Mouse (Mus musculus) common myeloid progenitor, adult 5-6 weeks (primary cell): ENCODE measurements at regions not wholly inside any gene's neighbourhood (a gene's known extent, or its start where the extent isn't known, plus 50 kb on each side); places are given as distances from the start of the nearest gene placed in this dataset.
A peak's percentile ranks its signal among the peaks of the same experiment; 100 is the strongest.
"Not testable (repeated sequence)": the region's sequence is repeated elsewhere in the genome, so short reads cannot be mapped to it uniquely, and the experiment has no call there.

Experiments used
- ATAC-seq: replicated peaks from 2 replicates; pipeline ENCODE4 v1.8.0; 2016; ENCODE audit warnings: low read depth, mild to moderate bottlenecking, moderate TSS enrichment, inconsistent platforms; ENCODE audit not compliant: poor library complexity, severe bottlenecking

DNA sequence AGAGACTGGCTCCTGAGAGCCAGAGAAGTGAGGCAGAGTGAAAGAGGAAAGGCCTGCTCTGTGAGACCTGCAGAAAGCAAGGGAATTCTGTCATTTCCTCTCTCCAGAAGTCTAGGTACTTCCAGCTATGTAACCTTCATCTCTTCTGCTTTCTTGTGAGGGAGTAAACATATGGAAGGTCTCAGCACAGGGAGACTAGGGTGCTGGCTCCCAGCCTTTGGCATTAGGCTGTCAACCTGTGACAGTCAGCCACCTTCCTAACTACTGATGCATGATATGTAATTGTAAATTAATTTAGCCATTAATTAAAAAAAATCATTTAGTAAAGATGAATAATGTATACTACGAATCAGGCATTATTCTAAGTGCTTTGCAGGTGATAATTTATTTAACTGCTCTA lies 819.2 kb downstream of the Gm9195 start:
- ATAC-seq: no peak

GRCm38 (mm10) chr14:71671994-71672393 lies 819.6 kb downstream of the Gm9195 start:
- no peak for ATAC-seq

DNA sequence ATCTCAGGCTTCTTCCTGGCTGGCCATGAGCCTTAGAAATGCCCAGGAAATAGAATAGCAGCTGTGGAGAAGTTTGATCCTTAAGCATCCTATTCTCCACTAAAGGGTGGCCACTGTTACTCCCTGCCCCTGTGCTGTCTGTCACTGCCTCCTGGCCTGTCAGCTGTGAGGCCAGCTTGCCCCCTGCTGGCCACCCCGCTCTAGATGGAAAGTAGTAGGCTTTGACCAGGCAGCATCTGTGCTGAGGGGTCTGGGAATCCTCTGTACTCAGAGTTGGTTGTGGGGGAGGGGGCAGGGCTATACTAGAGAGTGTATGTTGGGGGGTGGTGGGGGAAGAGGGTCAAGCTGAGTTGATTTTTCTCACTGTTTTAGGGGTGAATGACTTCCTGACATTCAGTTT lies 821.2 kb downstream of the Gm9195 start:
- peak; percentile 81 for ATAC-seq

- no peak for ATAC-seq
Observed at GRCm38 (mm10) chr14:71666656-71667055, 825.0 kb downstream of the Gm9195 start.

DNA sequence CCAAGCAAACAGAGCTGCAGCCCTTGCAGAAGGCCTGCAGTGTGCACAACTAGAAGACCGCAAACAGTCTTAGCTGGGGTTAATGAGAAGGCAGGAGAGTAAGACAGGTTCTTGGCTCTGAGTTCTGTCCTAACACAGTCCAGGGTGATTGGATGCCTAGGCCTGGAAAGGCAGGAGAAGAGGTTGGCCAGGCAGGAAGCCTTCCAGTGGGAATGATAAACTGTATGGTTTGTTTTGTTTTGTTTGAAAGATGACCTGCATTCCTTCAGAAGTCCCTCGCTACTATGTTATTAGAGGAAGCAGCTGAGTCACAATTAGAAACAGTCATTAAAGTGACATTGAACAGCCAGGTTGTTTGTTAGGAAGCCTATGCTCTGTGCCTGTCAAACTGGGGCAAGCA lies 831.5 kb downstream of the Gm9195 start:
- ATAC-seq: no peak

DNA sequence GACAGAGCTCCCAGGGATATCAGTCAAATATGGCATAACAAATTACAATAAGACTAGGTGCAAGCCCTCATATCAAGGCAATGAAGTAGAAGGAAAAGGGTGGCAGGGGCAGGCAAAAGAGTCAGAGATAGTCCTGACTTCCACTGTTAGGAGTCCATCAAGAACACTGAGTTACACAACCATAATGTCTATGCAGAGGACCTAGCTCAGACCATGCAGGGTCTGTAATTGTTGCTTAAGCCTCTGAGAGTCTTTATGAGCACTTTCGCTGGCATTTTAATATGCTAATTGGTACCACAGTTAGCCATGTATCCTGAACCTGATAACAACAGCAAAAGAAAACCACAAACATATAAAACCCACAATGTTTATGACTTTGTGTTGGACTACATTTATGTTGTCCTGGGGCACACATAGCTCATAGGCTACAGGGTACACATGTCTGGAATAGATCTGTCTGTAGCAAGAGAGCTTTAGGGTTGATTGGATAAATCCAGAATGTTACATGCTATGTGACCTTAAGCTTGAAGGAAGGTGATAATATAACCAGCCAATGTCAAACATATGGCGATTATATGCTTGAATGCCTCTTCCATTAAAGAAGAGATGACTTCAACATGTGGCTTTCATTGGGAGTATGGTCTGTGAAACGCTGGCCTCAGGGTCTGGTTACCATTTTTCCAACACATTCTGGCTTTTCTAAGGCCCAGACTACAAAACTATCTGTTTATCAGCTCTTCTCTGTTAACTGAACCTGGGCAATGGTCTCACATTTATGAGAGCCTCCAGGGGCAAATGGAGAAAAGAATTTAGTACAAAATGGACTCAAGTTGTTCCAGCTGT lies 836.6 kb downstream of the Gm9195 start:
- no peak for ATAC-seq

- ATAC-seq: no peak
Observed at GRCm38 (mm10) chr14:71642536-71642935, 849.1 kb downstream of the Gm9195 start.

GRCm38 (mm10) chr14:71639083-71639482 lies 852.6 kb downstream of the Gm9195 start:
- ATAC-seq: no peak

- no peak for ATAC-seq
Observed at GRCm38 (mm10) chr14:71635091-71635490, 856.5 kb downstream of the Gm9195 start.

DNA sequence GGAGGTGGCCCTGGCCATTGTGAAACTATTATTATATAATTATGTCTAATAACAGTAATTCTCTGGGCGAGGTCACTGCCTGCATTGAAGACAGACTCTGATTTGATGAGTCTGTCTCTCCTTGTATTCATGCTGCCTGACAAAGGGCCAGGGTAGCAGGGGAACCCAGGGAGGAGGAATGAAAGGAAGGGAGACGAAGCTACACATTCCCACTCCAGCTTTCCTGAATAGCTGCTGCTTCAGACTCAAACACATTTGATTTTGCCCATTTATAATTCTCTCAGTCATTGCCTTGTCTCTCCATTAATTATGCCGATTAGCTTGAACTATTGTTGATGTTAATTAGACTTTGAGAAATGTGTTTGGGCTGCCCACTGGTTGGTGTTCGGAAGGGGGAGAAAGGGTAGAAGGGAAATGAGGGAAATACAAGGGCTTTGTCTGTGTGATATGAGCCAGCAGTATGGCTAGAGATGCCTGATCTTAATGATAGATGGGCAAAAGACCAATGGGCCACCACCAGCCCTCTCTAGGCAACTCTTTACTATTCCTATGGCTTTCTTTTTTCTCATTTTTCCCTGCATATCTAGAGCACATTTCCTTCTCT lies 881.8 kb downstream of the Gm9195 start:
- ATAC-seq: no peak

GRCm38 (mm10) chr14:71603710-71604109 lies 887.9 kb downstream of the Gm9195 start:
- ATAC-seq: no peak

- no peak for ATAC-seq
Observed at GRCm38 (mm10) chr14:71597859-71598258, 893.8 kb downstream of the Gm9195 start.

DNA sequence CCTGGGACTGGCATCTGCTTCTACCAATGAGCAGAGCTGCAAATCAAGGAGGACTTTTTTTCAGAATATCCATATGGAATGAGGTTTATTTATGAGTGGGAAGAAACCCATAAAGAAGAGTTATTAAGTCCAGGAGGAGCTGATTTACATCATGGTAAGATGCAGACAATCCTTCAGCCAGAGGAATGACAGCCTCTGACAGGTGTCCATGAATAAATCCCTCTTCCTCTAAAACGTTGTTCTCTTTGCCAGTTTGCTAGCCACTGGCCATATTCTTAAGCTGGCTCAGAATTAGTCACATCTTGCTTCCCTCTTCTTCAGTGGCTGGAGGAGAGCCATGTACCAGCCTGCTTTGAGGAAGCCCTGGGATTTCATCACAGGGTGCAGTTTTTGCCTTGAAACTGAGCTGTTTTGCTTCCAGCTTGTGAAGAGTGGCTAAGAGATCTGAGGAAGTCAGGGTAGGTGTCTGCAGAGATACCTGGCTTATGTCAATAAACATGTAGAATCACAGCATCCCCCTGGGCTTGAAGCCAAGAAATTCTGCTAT lies 902.9 kb downstream of the Gm9195 start:
- ATAC-seq: no peak

DNA sequence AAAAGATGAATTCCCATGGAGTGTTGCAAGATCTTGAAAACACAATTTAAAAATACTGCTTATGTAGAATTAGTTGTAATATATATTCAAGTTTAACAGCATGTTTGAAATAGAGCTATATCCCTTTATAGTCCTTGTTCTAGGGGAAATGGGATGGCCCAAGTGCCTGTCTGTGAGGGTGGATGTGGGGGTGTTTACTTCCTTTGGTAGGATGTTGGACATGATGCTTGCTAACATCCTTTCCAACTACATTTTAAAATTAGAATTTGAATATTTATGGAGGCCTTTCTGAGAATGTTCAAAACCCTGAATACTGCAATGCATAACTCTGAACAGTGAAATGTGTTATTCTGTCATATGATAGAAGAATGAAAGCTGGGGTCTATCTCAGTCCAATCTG lies 903.6 kb downstream of the Gm9195 start:
- ATAC-seq: no peak

DNA sequence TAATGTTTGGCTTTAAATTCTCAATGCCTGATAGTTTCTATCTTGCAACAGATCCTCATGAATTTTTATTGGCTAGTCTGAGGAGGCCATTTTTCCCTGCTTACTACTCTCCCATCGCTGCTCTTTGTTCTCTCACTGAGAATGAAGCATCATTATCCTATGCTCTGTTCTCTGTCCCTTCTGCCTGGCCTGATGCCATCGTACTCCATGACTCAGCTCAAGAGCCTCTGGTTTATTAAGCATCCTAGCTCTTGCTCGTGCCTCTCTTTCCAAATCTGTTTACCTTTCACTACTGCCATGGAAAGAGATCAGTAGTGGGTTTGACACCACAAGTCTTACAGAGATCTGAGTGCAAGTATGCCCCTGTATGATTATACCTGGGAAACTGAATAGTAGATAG lies 926.8 kb downstream of the Gm9195 start:
- no peak for ATAC-seq

DNA sequence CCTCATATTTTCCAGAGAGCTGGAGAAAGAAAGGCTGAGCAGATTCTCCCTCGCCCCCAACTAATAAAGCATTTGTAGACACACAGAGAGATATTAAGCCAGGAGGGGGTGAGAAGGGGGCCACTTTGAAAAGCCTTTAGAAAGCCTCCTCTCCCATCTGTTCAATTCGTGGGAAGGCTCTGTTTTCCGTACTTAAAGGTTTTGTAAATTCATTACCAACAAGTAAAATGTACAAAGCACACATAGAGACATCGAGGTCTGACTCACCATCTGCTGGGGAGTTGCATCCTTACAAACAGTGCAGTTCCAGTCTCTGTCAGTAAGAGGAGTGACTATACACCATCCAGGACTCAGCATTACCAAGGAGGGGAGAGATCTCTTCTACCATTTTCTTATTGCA lies 929.7 kb downstream of the Gm9195 start:
- ATAC-seq: no peak

- ATAC-seq: not testable (repeated sequence)
Observed at GRCm38 (mm10) chr14:71554324-71554723, 937.3 kb downstream of the Gm9195 start.

DNA sequence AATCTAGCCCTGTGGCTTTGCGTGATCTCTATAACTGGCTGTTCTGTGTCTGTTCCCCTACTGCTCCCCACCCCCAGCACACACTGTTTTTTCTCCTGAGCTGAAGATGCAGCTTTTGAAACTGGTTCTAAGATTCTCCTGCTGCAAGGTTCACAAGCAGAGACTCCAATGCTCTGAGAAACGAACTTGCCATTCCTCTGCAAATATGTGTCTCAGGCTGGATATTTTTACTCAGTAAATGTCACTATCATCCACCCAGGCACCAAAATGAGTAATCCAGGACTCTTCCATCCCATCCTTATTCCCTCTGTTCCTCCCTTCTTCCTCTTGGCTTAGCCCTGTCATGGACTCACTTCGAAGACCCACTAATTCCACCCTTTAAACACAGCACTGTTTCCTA lies 943.9 kb upstream of the Fam160b2 start:
- ATAC-seq: no peak

- no peak for ATAC-seq
Observed at GRCm38 (mm10) chr14:71532074-71532659, 932.5 kb upstream of the Fam160b2 start.

GRCm38 (mm10) chr14:71531298-71531697 lies 931.7 kb upstream of the Fam160b2 start:
- no peak for ATAC-seq

DNA sequence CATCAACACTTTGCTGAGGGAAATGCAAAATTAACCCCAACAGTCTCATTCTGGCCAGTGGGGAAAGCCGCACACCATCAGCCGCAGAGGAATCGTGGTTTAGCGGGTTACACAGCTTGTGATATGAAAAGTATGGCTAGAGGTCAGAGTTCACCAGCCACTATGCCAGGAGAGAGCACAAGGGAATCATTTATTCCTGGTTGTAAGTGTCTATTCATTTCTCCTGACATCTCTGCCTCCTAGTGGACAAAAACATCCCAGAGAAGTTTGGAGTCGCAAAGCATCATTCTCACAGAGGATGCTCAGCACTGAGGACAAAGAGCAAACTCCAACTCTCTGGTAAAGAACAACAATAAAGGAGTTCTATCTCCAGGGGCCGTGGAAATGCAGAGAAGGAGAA lies 930.8 kb upstream of the Fam160b2 start:
- ATAC-seq: no peak
